Mouse (Mus musculus) neural tube, embryonic 13.5 days (tissue): ENCODE measurements around the gene Zscan20. TPM values are rescaled to one million over a fixed set of nuclear protein-coding genes. Genes with fewer than 3 reads are reported as not detected.
A peak's percentile ranks its signal among the peaks of the same experiment; 100 is the strongest.

Experiments
- ATAC-seq: fragments of 200-750 bp; cut with Nextera tagmentation; 2 replicates; pipeline ENCODE4 v1.8.0; 2017; ENCODE audit warnings: low read depth, mild to moderate bottlenecking, moderate TSS enrichment, moderate library complexity
- H3K27ac ChIP-seq: fragments of 300-500 bp; sonication (generic); replicated peaks from 2 replicates; pipeline ENCODE4 v1.5.1; 2015; ENCODE audit warnings: moderate library complexity, mild to moderate bottlenecking, inconsistent platforms
- H3K27me3 ChIP-seq: fragments of 300-500 bp; sonication (generic); 2 replicates; pipeline ENCODE4 v1.6.1; 2015; ENCODE audit warnings: mild to moderate bottlenecking, inconsistent platforms
- H3K36me3 ChIP-seq: fragments of 300-500 bp; sonication (generic); 2 replicates; pipeline ENCODE4 v1.6.1; 2015; ENCODE audit warnings: mild to moderate bottlenecking, inconsistent platforms
- H3K4me1 ChIP-seq: fragments of 300-500 bp; sonication (generic); replicated peaks from 2 replicates; pipeline ENCODE4 v1.6.1; 2015; ENCODE audit warnings: inconsistent platforms
- H3K4me2 ChIP-seq: fragments of 300-500 bp; sonication (generic); 2 replicates; pipeline ENCODE4 v1.6.1; 2015; ENCODE audit warnings: inconsistent platforms, mild to moderate bottlenecking, moderate library complexity
- H3K4me3 ChIP-seq: fragments of 300-500 bp; sonication (generic); 2 replicates; pipeline ENCODE4 v1.5.1; 2015; ENCODE audit warnings: mild to moderate bottlenecking, inconsistent platforms
- H3K9ac ChIP-seq: fragments of 300-500 bp; sonication (generic); 2 replicates; pipeline ENCODE4 v1.6.1; 2015; ENCODE audit warnings: moderate library complexity, mild to moderate bottlenecking, inconsistent platforms
- H3K9me3 ChIP-seq: fragments of 300-500 bp; sonication (generic); 2 replicates; pipeline ENCODE4 v1.6.1; 2016; ENCODE audit warnings: inconsistent platforms
- WGBS: fragments of 180-500 bp; shearing (Covaris S2); methylation state at CpG from one replicate; pipeline ENCODE4 v1.1.7; 2015; 5-methylcytosine and 5-hydroxymethylcytosine counted together
- polyA plus RNA-seq: library from polyadenylated mRNA; unstranded; fragments of >200 nt; fragmentation: Nextera tagmentation; extraction: Ambion mirVana; gene quantifications from 2 replicates; pipeline ENCODE4 v1.2.1, GENCODE M21; 2015

Gene Zscan20
- polyA plus RNA-seq, 1 experiment from 2014 or later, result 4.6 TPM

GRCm38 (mm10) chr4:128610706-128611105 lies 808 bp upstream of the Zscan20 start:
- Histone ChIP-seq H3K4me3 (peak overlapping the region; percentile 60), H3K4me2 (peak overlapping the region; percentile 74), H3K4me1 (peaks cover 34% of the 10 kb centered on the region), H3K9ac (peak overlapping the region; percentile 1; the same call in 1 of the 2 replicates), H3K27ac (no peak overlapping the region), H3K9me3 (no peaks in the 10 kb centered on the region), H3K27me3 (no peaks in the 10 kb centered on the region), H3K36me3 (no peaks in the 10 kb centered on the region)
- 32% methylated on average over 10 of the region's 10 CpGs for WGBS
- peak; percentile 1; the same call in 1 of the 2 replicates for ATAC-seq

GRCm38 (mm10) chr4:128609276-128609924 lies 498 bp downstream of the Zscan20 start:
- Histone ChIP-seq H3K36me3 (peaks cover 3% of the 10 kb centered on the region), H3K4me2 (peak overlapping the region; percentile 74), H3K27me3 (no peaks in the 10 kb centered on the region), H3K9ac (peak overlapping the region; percentile 83), H3K27ac (peak overlapping the region; percentile 42; the same call in 1 of the 2 replicates), H3K4me1 (peaks cover 34% of the 10 kb centered on the region), H3K9me3 (no peaks in the 10 kb centered on the region), H3K4me3 (peak overlapping the region; percentile 60)
- 16% methylated on average over 22 of the region's 27 CpGs for WGBS
- ATAC-seq, result peak; percentile 68

GRCm38 (mm10) chr4:128607661-128608060 lies 2.2 kb downstream of the Zscan20 start:
- no peak for ATAC-seq
- 85% methylated on average over 11 of the region's 11 CpGs for WGBS
- Histone ChIP-seq H3K9me3 (no peaks in the 10 kb centered on the region), H3K4me2 (no peak overlapping the region), H3K27me3 (no peaks in the 10 kb centered on the region), H3K9ac (no peak overlapping the region), H3K36me3 (peaks cover 21% of the 10 kb centered on the region), H3K4me3 (no peak overlapping the region), H3K4me1 (peaks cover 34% of the 10 kb centered on the region), H3K27ac (no peak overlapping the region)

GRCm38 (mm10) chr4:128606586-128606985 lies 3.3 kb downstream of the Zscan20 start:
- Histone ChIP-seq H3K36me3 (peaks cover 30% of the 10 kb centered on the region), H3K4me1 (peaks cover 34% of the 10 kb centered on the region), H3K4me3 (no peak overlapping the region), H3K4me2 (no peak overlapping the region), H3K27ac (no peak overlapping the region), H3K9ac (no peak overlapping the region), H3K27me3 (no peaks in the 10 kb centered on the region), H3K9me3 (no peaks in the 10 kb centered on the region)
- no peak for ATAC-seq
- 96% methylated on average over 7 of the region's 7 CpGs for WGBS

GRCm38 (mm10) chr4:128597801-128598560 lies 11.9 kb downstream of the Zscan20 start:
- no peak overlapping the region for H3K9ac ChIP-seq
- 0 out of 2 replicates have a peak, but pooled peaks cover 4% of the 10 kb centered on the region for H3K9me3 ChIP-seq
- peaks cover 34% of the 10 kb centered on the region for H3K36me3 ChIP-seq
- WGBS, result 75% methylated on average over 12 of the region's 12 CpGs
- H3K4me1 ChIP-seq, result no peaks in the 10 kb centered on the region
- H3K27ac ChIP-seq, result no peak overlapping the region
- no peak overlapping the region for H3K4me3 ChIP-seq
- no peak for ATAC-seq
- H3K27me3 ChIP-seq, result no peaks in the 10 kb centered on the region
- H3K4me2 ChIP-seq, result no peak overlapping the region

GRCm38 (mm10) chr4:128594062-128594461 lies 15.8 kb downstream of the Zscan20 start:
- H3K4me3 ChIP-seq, result no peak overlapping the region
- no peaks in the 10 kb centered on the region for H3K4me1 ChIP-seq
- H3K27ac ChIP-seq, result no peak overlapping the region
- H3K4me2 ChIP-seq, result no peak overlapping the region
- H3K36me3 ChIP-seq, result peaks cover 35% of the 10 kb centered on the region
- ATAC-seq, result no peak
- no peak overlapping the region for H3K9ac ChIP-seq
- no peaks in the 10 kb centered on the region for H3K27me3 ChIP-seq
- H3K9me3 ChIP-seq, result no peaks in the 10 kb centered on the region
- 97% methylated on average over 5 of the region's 5 CpGs for WGBS

- no peaks in the 10 kb centered on the region for H3K4me1 ChIP-seq
- no peak overlapping the region for H3K27ac ChIP-seq
- 93% methylated on average over 4 of the region's 4 CpGs for WGBS
- no peak overlapping the region for H3K4me3 ChIP-seq
- peaks cover 35% of the 10 kb centered on the region for H3K36me3 ChIP-seq
- no peak overlapping the region for H3K9ac ChIP-seq
- no peak for ATAC-seq
- no peaks in the 10 kb centered on the region for H3K27me3 ChIP-seq
- no peaks in the 10 kb centered on the region for H3K9me3 ChIP-seq
- H3K4me2 ChIP-seq, result no peak overlapping the region
These were observed 16.6 kb downstream of the Zscan20 start for GRCm38 (mm10) chr4:128593286-128593685.

- ATAC-seq, result no peak
- Histone ChIP-seq H3K27ac (no peak overlapping the region), H3K4me1 (no peaks in the 10 kb centered on the region), H3K9ac (no peak overlapping the region), H3K27me3 (no peaks in the 10 kb centered on the region), H3K36me3 (peaks cover 76% of the 10 kb centered on the region), H3K4me3 (no peak overlapping the region), H3K4me2 (no peak overlapping the region), H3K9me3 (peaks cover 43% of the 10 kb centered on the region)
- WGBS, result 61% methylated on average over 4 of the region's 4 CpGs
These were observed 30.7 kb downstream of the Zscan20 start for GRCm38 (mm10) chr4:128579182-128579581.

- Histone ChIP-seq H3K4me2 (no peak overlapping the region), H3K27me3 (no peaks in the 10 kb centered on the region), H3K27ac (no peak overlapping the region), H3K4me3 (no peak overlapping the region), H3K36me3 (peaks cover 43% of the 10 kb centered on the region), H3K9ac (no peak overlapping the region), H3K9me3 (peaks cover 9% of the 10 kb centered on the region), H3K4me1 (no peaks in the 10 kb centered on the region)
- 91% methylated on average over 4 of the region's 4 CpGs for WGBS
- no peak for ATAC-seq
These were observed 34.1 kb downstream of the Zscan20 start for GRCm38 (mm10) chr4:128575811-128576210.

GRCm38 (mm10) chr4:128560327-128560726 lies 49.6 kb downstream of the Zscan20 start:
- H3K9me3 ChIP-seq, result no peaks in the 10 kb centered on the region
- H3K36me3 ChIP-seq, result peaks cover 57% of the 10 kb centered on the region
- no peak overlapping the region for H3K4me3 ChIP-seq
- 85% methylated on average over 3 of the region's 3 CpGs for WGBS
- H3K27ac ChIP-seq, result no peak overlapping the region
- ATAC-seq, result no peak
- H3K4me2 ChIP-seq, result no peak overlapping the region
- H3K4me1 ChIP-seq, result no peaks in the 10 kb centered on the region; the same call in 1 of the 2 replicates
- H3K27me3 ChIP-seq, result no peaks in the 10 kb centered on the region
- no peak overlapping the region for H3K9ac ChIP-seq

GRCm38 (mm10) chr4:128554198-128554597 lies 55.7 kb downstream of the Zscan20 start:
- Histone ChIP-seq H3K4me3 (no peak overlapping the region), H3K36me3 (peaks cover 73% of the 10 kb centered on the region), H3K4me1 (no peaks in the 10 kb centered on the region), H3K4me2 (no peak overlapping the region), H3K9me3 (no peaks in the 10 kb centered on the region), H3K27me3 (no peaks in the 10 kb centered on the region), H3K27ac (no peak overlapping the region), H3K9ac (no peak overlapping the region)
- no peak for ATAC-seq
- 96% methylated on average over 2 of the region's 2 CpGs for WGBS

- H3K4me3 ChIP-seq, result no peak overlapping the region
- 84% methylated on average over 6 of the region's 6 CpGs for WGBS
- H3K4me2 ChIP-seq, result no peak overlapping the region
- no peaks in the 10 kb centered on the region for H3K4me1 ChIP-seq
- H3K27me3 ChIP-seq, result no peaks in the 10 kb centered on the region
- H3K36me3 ChIP-seq, result peaks cover 79% of the 10 kb centered on the region
- no peak for ATAC-seq
- no peaks in the 10 kb centered on the region for H3K9me3 ChIP-seq
- H3K27ac ChIP-seq, result no peak overlapping the region
- no peak overlapping the region for H3K9ac ChIP-seq
These were observed 59.1 kb downstream of the Zscan20 start for GRCm38 (mm10) chr4:128550756-128551155.
